8 mouse cellular contexts compared by ENCODE assay signal in genomic region chr7:19749389-19750216, GRCm38 (mm10). TPM values are rescaled to one million over a fixed set of nuclear protein-coding genes. Genes with fewer than 3 reads are reported as not detected.
A peak's percentile ranks its signal among the peaks of the same experiment; 100 is the strongest.
DNase-seq lines count a peak whose midpoint lies in the region; ATAC-seq and TF ChIP-seq lines count a peak whose summit lies in the region.

No protein-coding gene starts in this region.

- H3K27ac ChIP-seq in forebrain, embryonic 16.5 days (ENCODE audit: low read length): peak overlapping the region; percentile 80
- peak overlapping the region; percentile 77 for H3K27ac ChIP-seq in layer of hippocampus, adult 2 months
- peak overlapping the region; percentile 96 for H3K27ac ChIP-seq in lung, embryonic 14.5 days (ENCODE audit: low read depth)
- no peak overlapping the region for H3K27ac ChIP-seq in olfactory bulb, adult 2 months (ENCODE audit: insufficient read depth, low read depth, low read length)
- no peak overlapping the region for H3K27ac ChIP-seq in thymus, adult 2 months (ENCODE audit: control insufficient read depth, insufficient read depth, low read length)

- ATAC-seq in G1E (ENCODE audit: extremely low read depth, insufficient number of reproducible peaks, low FRiP score, poor library complexity, severe bottlenecking): peak; percentile 93
- ATAC-seq in forebrain, embryonic 16.5 days: peak; percentile 92
- ATAC-seq in lung, embryonic 14.5 days (ENCODE audit: insufficient read depth): peak; percentile 93

- under 1% methylated on average over 44 of the region's 46 CpGs for WGBS in forebrain, embryonic 16.5 days
- WGBS in lung, embryonic 14.5 days: under 1% methylated on average over 46 of the region's 46 CpGs
- under 1% methylated on average over 46 of the region's 46 CpGs for WGBS in olfactory bulb, adult 2 months
- 2% methylated on average over 42 of the region's 46 CpGs for WGBS in thymus, adult 2 months

- peak overlapping the region; percentile 88 for H3K4me3 ChIP-seq in G1E (ENCODE audit: low read depth, low read length)
- H3K4me3 ChIP-seq in forebrain, embryonic 16.5 days (replicated peaks; ENCODE audit: low read length): peak overlapping the region; percentile 74
- H3K4me3 ChIP-seq in layer of hippocampus, adult 2 months: peak overlapping the region; percentile 58
- peak overlapping the region; percentile 91 for H3K4me3 ChIP-seq in lung, embryonic 14.5 days (ENCODE audit: low read depth, low read length)
- H3K4me3 ChIP-seq in olfactory bulb, adult 2 months (ENCODE audit: insufficient read depth, low read depth, low read length): peak overlapping the region; percentile 52
- H3K4me3 ChIP-seq in thymus, adult 2 months (ENCODE audit: control insufficient read depth, insufficient read depth, low read length): peak overlapping the region; percentile 3

- intact Hi-C loops in heart, postnatal 36 days (cut with DNase I): loop anchor here (1.0 to 5.0 kb wide), 6 partner anchors 33 to 188 kb away; no protein-coding TSS in a partner anchor

- peak; percentile 88 for DNase-seq in G1E (ENCODE audit: low spot score)
- DNase-seq in cerebellum, adult 18-20 months: peak; percentile 64 to 67
- peak; percentile 95 to 96 for DNase-seq in heart, postnatal 36 days
- peak; percentile 88 to 90 for DNase-seq in layer of hippocampus, adult 2 months (ENCODE audit: low spot score in 2 of 2)
- peak; percentile 99 for DNase-seq in lung, embryonic 14.5 days
- peak; percentile 43 for DNase-seq in thymus, adult 2 months

- H3K9ac ChIP-seq in forebrain, embryonic 16.5 days (replicated peaks; ENCODE audit: low read depth, low read length): peak overlapping the region; percentile 88
- peak overlapping the region; percentile 92 for H3K9ac ChIP-seq in lung, embryonic 14.5 days

- H3K4me1 ChIP-seq in G1E (ENCODE audit: insufficient read depth, low read depth, low read length): peaks cover 63% of the 10 kb centered on the region
- H3K4me1 ChIP-seq in forebrain, embryonic 16.5 days (replicated peaks; ENCODE audit: control insufficient read depth, insufficient read depth, low read length): peaks cover 25% of the 10 kb centered on the region
- H3K4me1 ChIP-seq in lung, embryonic 14.5 days (ENCODE audit: insufficient read depth): peaks cover 18% of the 10 kb centered on the region
- H3K4me1 ChIP-seq in olfactory bulb, adult 2 months (ENCODE audit: control insufficient read depth, insufficient read depth, low read length): peaks cover 34% of the 10 kb centered on the region
- peaks cover 11% of the 10 kb centered on the region for H3K4me1 ChIP-seq in thymus, adult 2 months (replicated peaks; ENCODE audit: control insufficient read depth, insufficient read depth, low read length)

- TF ChIP-seq CTCF in G1E (IDR thresholded peaks at IDR 0.05; ENCODE audit: low read depth, low read length): 0 out of 2 replicates have a peak, but pooled peaks have one; percentile 13
- peak; percentile 75 for TF ChIP-seq CTCF in layer of hippocampus, adult 2 months (conservative IDR thresholded peaks at IDR 0.05)
- TF ChIP-seq CTCF in lung, embryonic 14.5 days (IDR thresholded peaks at IDR 0.05; ENCODE audit: low read depth): peak; percentile 89
- TF ChIP-seq CTCF in olfactory bulb, adult 2 months (IDR thresholded peaks at IDR 0.05; ENCODE audit: insufficient read depth, low read depth, low read length): peak; percentile 75
- TF ChIP-seq CTCF in thymus, adult 2 months (IDR thresholded peaks at IDR 0.05; ENCODE audit: borderline replicate concordance, control insufficient read depth, extremely low read depth, insufficient read depth, low read length, poor library complexity): peak; percentile 74

- H3K4me2 ChIP-seq in forebrain, embryonic 16.5 days (ENCODE audit: low read length): peak overlapping the region; percentile 65
- H3K4me2 ChIP-seq in lung, embryonic 14.5 days: peak overlapping the region; percentile 89

- no peaks in the 10 kb centered on the region for H3K9me3 ChIP-seq in G1E (replicated peaks)
- H3K9me3 ChIP-seq in forebrain, embryonic 16.5 days (ENCODE audit: control insufficient read depth, low read length): no peaks in the 10 kb centered on the region
- no peaks in the 10 kb centered on the region for H3K9me3 ChIP-seq in lung, embryonic 14.5 days (ENCODE audit: low read depth, low read length)

- 0 out of 2 replicates have a peak, but pooled peaks have one; percentile 16 for TF ChIP-seq POLR2A in olfactory bulb, adult 2 months (IDR thresholded peaks at IDR 0.05; ENCODE audit: insufficient read depth, low read depth, low read length)
- TF ChIP-seq POLR2A in thymus, adult 2 months (IDR thresholded peaks at IDR 0.05; ENCODE audit: control insufficient read depth, extremely low read depth, insufficient read depth, low read length, poor library complexity): no peak

- H3K27me3 ChIP-seq in G1E (ENCODE audit: insufficient read depth, low read length): no peaks in the 10 kb centered on the region
- H3K27me3 ChIP-seq in forebrain, embryonic 16.5 days (replicated peaks; ENCODE audit: control insufficient read depth, insufficient read depth, low read length): no peaks in the 10 kb centered on the region
- H3K27me3 ChIP-seq in lung, embryonic 14.5 days (ENCODE audit: insufficient read depth, low read length): no peaks in the 10 kb centered on the region
- no peaks in the 10 kb centered on the region; the same call in 1 of the 2 replicates for H3K27me3 ChIP-seq in thymus, adult 2 months (ENCODE audit: control insufficient read depth, insufficient read depth, low read length)

- peaks cover 20% of the 10 kb centered on the region for H3K36me3 ChIP-seq in G1E (replicated peaks)
- no peaks in the 10 kb centered on the region for H3K36me3 ChIP-seq in forebrain, embryonic 16.5 days (ENCODE audit: control insufficient read depth, insufficient read depth)
- H3K36me3 ChIP-seq in lung, embryonic 14.5 days (ENCODE audit: insufficient read depth): no peaks in the 10 kb centered on the region
- no peaks in the 10 kb centered on the region for H3K36me3 ChIP-seq in thymus, adult 2 months (ENCODE audit: control insufficient read depth, insufficient read depth, low read length)

RNA-seq across cellular contexts. Expression of gene Nectin2, which starts 0.7 kb away (rescaled TPM):
- total RNA-seq in G1E (2014; fragmentation: Nextera tagmentation): 14.2 and 17.2 TPM in 2 replicates
- 9.7 and 11.4 TPM in 2 replicates for total RNA-seq in G1E (2017)
- 34.9 and 35.8 TPM in 2 replicates for polyA plus RNA-seq in G1E (2012)
- 42.3 and 48.4 TPM in 2 replicates for polyA plus RNA-seq in forebrain, embryonic 16.5 days (2015; fragmentation: Nextera tagmentation; extraction: Ambion mirVana)
- 10 to 100 TPM; 33.2 to 41.7 TPM for total RNA-seq in heart, postnatal 36 days (2021)
- 1 to 10 TPM; 4.5 to 5.9 TPM for total RNA-seq in layer of hippocampus, adult 2 months (2021)
- 120 and 125 TPM in 2 replicates for polyA plus RNA-seq in lung, embryonic 14.5 days (2014; fragmentation: Nextera tagmentation; extraction: Ambion mirVana)
- polyA plus RNA-seq in olfactory bulb, adult 2 months (2012; ENCODE audit: insufficient read depth, insufficient read length, low replicate concordance, missing spikeins): not detected in 2 replicates
- 10.0 and 11.4 TPM in 2 replicates for polyA plus RNA-seq in thymus, adult 2 months (2012; rRNA removed)

RNA-seq across cellular contexts. Expression of gene Bcam, which starts 21.2 kb away (rescaled TPM):
- total RNA-seq in G1E (2014; fragmentation: Nextera tagmentation) (not detected in 2 replicates), G1E (2017) (0.05 TPM in 1 of 2 replicates, not detected in the other)
- polyA plus RNA-seq in G1E (2012): not detected in 2 replicates
- polyA plus RNA-seq in forebrain, embryonic 16.5 days (2015; fragmentation: Nextera tagmentation; extraction: Ambion mirVana): 7.9 and 8.8 TPM in 2 replicates
- 100 to 1,000 TPM; 210 to 232 TPM for total RNA-seq in heart, postnatal 36 days (2021)
- 10 to 100 TPM in 1 of 2 experiments, 1 to 10 TPM in 1; 9.2 to 14.8 TPM for total RNA-seq in layer of hippocampus, adult 2 months (2021)
- polyA plus RNA-seq in lung, embryonic 14.5 days (2014; fragmentation: Nextera tagmentation; extraction: Ambion mirVana): 206 and 209 TPM in 2 replicates
- not detected in 2 replicates for polyA plus RNA-seq in olfactory bulb, adult 2 months (2012; ENCODE audit: insufficient read depth, insufficient read length, low replicate concordance, missing spikeins)
- polyA plus RNA-seq in thymus, adult 2 months (2012; rRNA removed): 36.4 and 55.5 TPM in 2 replicates

RNA-seq across cellular contexts. Expression of gene Tomm40, which starts 34.4 kb away (rescaled TPM):
- total RNA-seq in G1E (2014; fragmentation: Nextera tagmentation) (75.6 and 88.4 TPM in 2 replicates), G1E (2017) (49.1 and 56.9 TPM in 2 replicates)
- polyA plus RNA-seq in G1E (2012): 377 and 386 TPM in 2 replicates
- 109 TPM in 2 replicates for polyA plus RNA-seq in forebrain, embryonic 16.5 days (2015; fragmentation: Nextera tagmentation; extraction: Ambion mirVana)
- 100 to 1,000 TPM in 1 of 2 experiments, 10 to 100 TPM in 1; 97.7 to 102 TPM for total RNA-seq in heart, postnatal 36 days (2021)
- total RNA-seq in layer of hippocampus, adult 2 months (2021): 100 to 1,000 TPM; 110 TPM
- 149 and 168 TPM in 2 replicates for polyA plus RNA-seq in lung, embryonic 14.5 days (2014; fragmentation: Nextera tagmentation; extraction: Ambion mirVana)
- not detected in 2 replicates for polyA plus RNA-seq in olfactory bulb, adult 2 months (2012; ENCODE audit: insufficient read depth, insufficient read length, low replicate concordance, missing spikeins)
- polyA plus RNA-seq in thymus, adult 2 months (2012; rRNA removed): 109 and 120 TPM in 2 replicates

RNA-seq across cellular contexts. Expression of gene Cblc, which starts 47.0 kb away (rescaled TPM):
- not detected in 2 replicates for total RNA-seq in G1E (2014; fragmentation: Nextera tagmentation)
- not detected in 2 replicates for total RNA-seq in G1E (2017)
- polyA plus RNA-seq in G1E (2012): not detected in 2 replicates
- polyA plus RNA-seq in forebrain, embryonic 16.5 days (2015; fragmentation: Nextera tagmentation; extraction: Ambion mirVana): not detected in 2 replicates
- total RNA-seq in heart, postnatal 36 days (2021): under 1 TPM; 0.75 to 0.81 TPM
- not detected for total RNA-seq in layer of hippocampus, adult 2 months (2021)
- polyA plus RNA-seq in lung, embryonic 14.5 days (2014; fragmentation: Nextera tagmentation; extraction: Ambion mirVana): 6.8 and 10.2 TPM in 2 replicates
- not detected in 2 replicates for polyA plus RNA-seq in olfactory bulb, adult 2 months (2012; ENCODE audit: insufficient read depth, insufficient read length, low replicate concordance, missing spikeins)
- 2.4 and 2.8 TPM in 2 replicates for polyA plus RNA-seq in thymus, adult 2 months (2012; rRNA removed)

RNA-seq across cellular contexts. Expression of gene Apoe, which starts 50.6 kb away (rescaled TPM):
- total RNA-seq in G1E (2014; fragmentation: Nextera tagmentation) (7.4 and 8.1 TPM in 2 replicates), G1E (2017) (19.9 TPM in 2 replicates)
- polyA plus RNA-seq in G1E (2012): 28.6 and 28.7 TPM in 2 replicates
- 269 and 326 TPM in 2 replicates for polyA plus RNA-seq in forebrain, embryonic 16.5 days (2015; fragmentation: Nextera tagmentation; extraction: Ambion mirVana)
- total RNA-seq in heart, postnatal 36 days (2021): 100 to 1,000 TPM; 308 to 344 TPM
- 1,000 to 10,000 TPM; 2,242 to 2,264 TPM for total RNA-seq in layer of hippocampus, adult 2 months (2021)
- 404 and 439 TPM in 2 replicates for polyA plus RNA-seq in lung, embryonic 14.5 days (2014; fragmentation: Nextera tagmentation; extraction: Ambion mirVana)
- polyA plus RNA-seq in olfactory bulb, adult 2 months (2012; ENCODE audit: insufficient read depth, insufficient read length, low replicate concordance, missing spikeins): 1,139 and 1,603 TPM in 2 replicates
- 1,583 and 2,086 TPM in 2 replicates for polyA plus RNA-seq in thymus, adult 2 months (2012; rRNA removed)

Comparison
In these comparisons a context has a peak if more than half of its experiments do, and no peak if none do; other contexts are left out.
1. DNase-seq: peak in every context shown above with its lines; median percentile 99 in lung, embryonic 14.5 days; 96 in heart, postnatal 36 days; 89 in layer of hippocampus, adult 2 months; 88 in G1E; 66 in cerebellum, adult 18-20 months; 43 in thymus, adult 2 months.
2. H3K4me3 ChIP-seq: peak in every context shown above with its lines; median percentile 91 in lung, embryonic 14.5 days; 88 in G1E; 74 in forebrain, embryonic 16.5 days; 58 in layer of hippocampus, adult 2 months; 52 in olfactory bulb, adult 2 months; 3 in thymus, adult 2 months.
3. CTCF ChIP-seq: peak in every context shown above with its lines; median percentile 89 in lung, embryonic 14.5 days; 75 in layer of hippocampus, adult 2 months; 75 in olfactory bulb, adult 2 months; 74 in thymus, adult 2 months; 13 in G1E.
4. H3K27ac ChIP-seq: peak in forebrain, embryonic 16.5 days (single experiment), layer of hippocampus, adult 2 months (single experiment) and lung, embryonic 14.5 days (single experiment); none in olfactory bulb, adult 2 months (single experiment) and thymus, adult 2 months (single experiment).
5. RNA of gene Nectin2, which starts 0.7 kb away (polyA plus RNA-seq): 120 to 125 TPM in lung, embryonic 14.5 days, 42.3 to 48.4 TPM in forebrain, embryonic 16.5 days, 34.9 to 35.8 TPM in G1E and 10.0 to 11.4 TPM in thymus, adult 2 months; not detected in olfactory bulb, adult 2 months; every median in the first group is over 10 times any median in the second.
6. RNA of gene Tomm40, which starts 34.4 kb away (polyA plus RNA-seq): 377 to 386 TPM in G1E, 149 to 168 TPM in lung, embryonic 14.5 days, 109 TPM in forebrain, embryonic 16.5 days and 109 to 120 TPM in thymus, adult 2 months; not detected in olfactory bulb, adult 2 months; every median in the first group is over 100 times any median in the second.
7. Peak in every context shown above with its lines, with median percentiles within 50 percentile points of each other: ATAC-seq.